Mouse (Mus musculus) MEL (cell line): ENCODE results near the gene Ndrg4.

Source experiments
- CTCF ChIP-seq, 3 experiments: IDR thresholded peaks in 2 of 3; conservative IDR thresholded peaks in 1 of 3; 2 replicates each; pipeline ENCODE4 v1.5.1; 2011 to 2012; ENCODE audit warnings: low read length in 3 of 3, low read depth in 2 of 3, mild to moderate bottlenecking in 2 of 3, improper control_type of control experiment in 1 of 3, inconsistent platforms in 1 of 3, mixed read lengths in 1 of 3, moderate library complexity in 1 of 3; ENCODE audit not compliant: control insufficient read depth in 1 of 3, insufficient read depth in 1 of 3, poor library complexity in 1 of 3, severe bottlenecking in 1 of 3
- ELF1 ChIP-seq: IDR thresholded peaks from 2 replicates; pipeline ENCODE4 v1.6.1; 2014; ENCODE audit warnings: low read depth, mild to moderate bottlenecking, inconsistent platforms, low read length, improper control_type of control experiment, moderate library complexity
- KAT2A ChIP-seq: conservative IDR thresholded peaks from 2 replicates; pipeline ENCODE4 v1.6.1; 2012; ENCODE audit warnings: low read depth, low read length, improper control_type of control experiment, inconsistent platforms
- MAFK ChIP-seq: IDR thresholded peaks from 2 replicates; pipeline ENCODE4 v1.6.1; 2011; ENCODE audit warnings: low read depth, mild to moderate bottlenecking, low read length, improper control_type of control experiment, borderline replicate concordance
- MAX ChIP-seq: IDR thresholded peaks from 2 replicates; pipeline ENCODE4 v1.6.1; 2011; ENCODE audit warnings: low read length, improper control_type of control experiment
- NRF1 ChIP-seq: IDR thresholded peaks from 2 replicates; pipeline ENCODE4 v1.6.1; 2014; ENCODE audit warnings: low read depth, mild to moderate bottlenecking, inconsistent platforms, low read length, improper control_type of control experiment, moderate library complexity; ENCODE audit not compliant: poor library complexity, insufficient read depth, severe bottlenecking
- POLR2AphosphoS2 ChIP-seq: IDR thresholded peaks from 2 replicates; pipeline ENCODE4 v1.6.1; 2011; ENCODE audit warnings: low read length, improper control_type of control experiment
- RAD21 ChIP-seq: IDR thresholded peaks from 2 replicates; pipeline ENCODE4 v1.6.1; 2011; ENCODE audit warnings: mild to moderate bottlenecking, low read depth, low read length, improper control_type of control experiment
- TAL1 ChIP-seq: IDR thresholded peaks from 2 replicates; pipeline ENCODE4 v1.6.1; 2012; ENCODE audit warnings: mild to moderate bottlenecking, inconsistent platforms, low read length, moderate library complexity, mixed read lengths
- TBP ChIP-seq: IDR thresholded peaks from 2 replicates; pipeline ENCODE4 v1.8.0; 2011; ENCODE audit warnings: low read depth, low read length, improper control_type of control experiment

GRCm38 (mm10) chr8:95703461-95704260 is 26.9 kb downstream of the Ndrg4 start:
- TF ChIP-seq MAX (no peak), TBP (no peak), CTCF (IDR thresholded peaks at IDR 0.05 in 2 of 3, conservative IDR thresholded peaks at IDR 0.05 in 1 of 3; ENCODE audit: control insufficient read depth in 1 of 3, insufficient read depth in 1 of 3, low read depth in 2 of 3, low read length in 3 of 3, poor library complexity in 1 of 3, severe bottlenecking in 1 of 3) (no peak), TAL1 (no peak), ELF1 (no peak), POLR2AphosphoS2 (no peak), RAD21 (no peak), KAT2A (no peak), MAFK (no peak), NRF1 (no peak)
